Mouse (Mus musculus): ENCODE data around the gene Mypop.

DNA sequence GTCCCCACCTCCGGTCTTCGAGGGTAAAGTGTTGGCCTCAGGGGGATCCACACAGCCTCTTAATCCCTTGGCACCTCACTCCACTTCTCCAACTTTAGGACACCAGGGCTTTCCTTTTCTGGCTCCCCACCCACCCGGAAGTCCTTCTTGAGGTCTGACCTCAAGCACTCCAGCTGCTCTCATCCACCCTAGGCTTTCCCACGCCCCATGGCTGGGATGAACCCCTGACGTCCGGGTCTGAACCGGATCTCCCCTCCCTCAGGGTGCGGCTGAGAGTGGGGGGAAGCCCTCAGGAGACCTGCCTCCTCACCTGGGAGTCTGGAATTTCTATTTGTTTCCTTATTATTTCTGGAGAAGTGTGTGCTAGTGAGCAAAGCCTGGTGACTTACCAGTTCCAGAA lies 30.0 kb downstream of the Mypop start:
- no peak for TF ChIP-seq CTCF (IDR thresholded peaks at IDR 0.05; ENCODE audit: low read depth, low read length)
- TF ChIP-seq POLR2A (IDR thresholded peaks at IDR 0.05; ENCODE audit: borderline replicate concordance, low read depth, low read length), result no peak
